Mouse (Mus musculus) heart, embryonic 14.5 days (tissue): ENCODE measurements around the gene Bckdhb. TPM values are rescaled to one million over a fixed set of nuclear protein-coding genes. Genes with fewer than 3 reads are reported as not detected.

Experiments used
- ATAC-seq: fragments of 200-750 bp; cut with Nextera tagmentation; 2 replicates; pipeline ENCODE4 v1.8.0; 2017; ENCODE audit warnings: low read depth, moderate TSS enrichment; ENCODE audit not compliant: insufficient number of reproducible peaks, insufficient read depth, low FRiP score
- H3K27ac ChIP-seq, 2 experiments: fragments of 200-500 bp in 1 of 2; fragments of 300-500 bp in 1 of 2; sonication (generic) in 1 of 2; replicated peaks in 1 of 2; 2 replicates each; pipeline ENCODE4 v1.5.1; 2012 to 2014; ENCODE audit warnings: low read depth in 2 of 2, low read length in 2 of 2, control low read depth in 1 of 2, mild to moderate bottlenecking in 1 of 2, mixed read lengths in 1 of 2; ENCODE audit not compliant: control insufficient read depth in 1 of 2, insufficient read depth in 1 of 2
- H3K27me3 ChIP-seq: fragments of 300-500 bp; sonication (generic); 2 replicates; pipeline ENCODE4 v1.6.1; 2014; ENCODE audit warnings: mild to moderate bottlenecking, low read length, control low read depth; ENCODE audit not compliant: control insufficient read depth, insufficient read depth
- H3K36me3 ChIP-seq: fragments of 300-500 bp; sonication (generic); 2 replicates; pipeline ENCODE4 v1.6.1; 2014; ENCODE audit warnings: mild to moderate bottlenecking, control low read depth, low read length, mixed read lengths; ENCODE audit not compliant: control insufficient read depth, insufficient read depth
- H3K4me1 ChIP-seq, 2 experiments: fragments of 200-500 bp in 1 of 2; fragments of 300-500 bp in 1 of 2; sonication (generic) in 1 of 2; 2 replicates each; pipeline ENCODE4 v1.6.1; 2012 to 2014; ENCODE audit warnings: low read length in 2 of 2, control low read depth in 1 of 2, mixed read lengths in 1 of 2; ENCODE audit not compliant: control insufficient read depth in 2 of 2, insufficient read depth in 2 of 2
- H3K4me2 ChIP-seq: fragments of 300-500 bp; sonication (generic); 2 replicates; pipeline ENCODE4 v1.6.1; 2014; ENCODE audit warnings: mild to moderate bottlenecking, low read length
- H3K4me3 ChIP-seq, 2 experiments: fragments of 200-500 bp in 1 of 2; fragments of 300-500 bp in 1 of 2; sonication (generic) in 1 of 2; 2 replicates each; pipeline ENCODE4 v1.5.1; 2012 to 2014; ENCODE audit warnings: low read length in 2 of 2, mild to moderate bottlenecking in 2 of 2, control low read depth in 1 of 2, low read depth in 1 of 2, moderate library complexity in 1 of 2; ENCODE audit not compliant: control insufficient read depth in 1 of 2, insufficient read depth in 1 of 2
- H3K9ac ChIP-seq: fragments of 300-500 bp; sonication (generic); 2 replicates; pipeline ENCODE4 v1.6.1; 2014; ENCODE audit warnings: mild to moderate bottlenecking, low read length
- H3K9me3 ChIP-seq: fragments of 300-500 bp; sonication (generic); 2 replicates; pipeline ENCODE4 v1.6.1; 2016; ENCODE audit warnings: low read length, control low read depth; ENCODE audit not compliant: control insufficient read depth
- WGBS: fragments of 180-500 bp; shearing (Covaris S2); extraction: QIAGEN DNeasy Blood & Tissue Kit; methylation state at CpG from one replicate; pipeline ENCODE4 v1.1.7; 2014; 5-methylcytosine and 5-hydroxymethylcytosine counted together
- polyA plus RNA-seq: library from polyadenylated mRNA; unstranded; fragments of >200 nt; fragmentation: Nextera tagmentation; extraction: Ambion mirVana; gene quantifications from 2 replicates; pipeline ENCODE4 v1.2.1, GENCODE M21; 2014

The Bckdhb gene
- polyA plus RNA-seq, 1 experiment from 2014 or later, result 56.4 TPM

- no peak overlapping the region for H3K4me3 ChIP-seq
- no peaks in the 10 kb centered on the region for H3K36me3 ChIP-seq
- H3K27me3 ChIP-seq, result no peaks in the 10 kb centered on the region
- 59% methylated on average over 5 of the region's 5 CpGs for WGBS
- no peak overlapping the region for H3K9ac ChIP-seq
- no peak overlapping the region for H3K4me2 ChIP-seq
- no peak overlapping the region for H3K27ac ChIP-seq
- H3K9me3 ChIP-seq, result no peaks in the 10 kb centered on the region
- no peak for ATAC-seq
- H3K4me1 ChIP-seq, result peaks cover 7 to 11% of the 10 kb centered on the region in 2 experiments; a peak in 3 of 4 replicates
Measured at GRCm38 (mm10) chr9:84124996-84125395, 200.1 kb downstream of the Bckdhb start.

- 86% methylated on average over 6 of the region's 6 CpGs for WGBS
- no peak overlapping the region for H3K4me3 ChIP-seq
- H3K9ac ChIP-seq, result no peak overlapping the region
- no peaks in the 10 kb centered on the region for H3K27me3 ChIP-seq
- H3K36me3 ChIP-seq, result no peaks in the 10 kb centered on the region
- H3K9me3 ChIP-seq, result no peaks in the 10 kb centered on the region
- ATAC-seq, result no peak
- H3K27ac ChIP-seq, result no peak overlapping the region
- H3K4me2 ChIP-seq, result no peak overlapping the region
- H3K4me1 ChIP-seq, result peaks cover 0 to 1% of the 10 kb centered on the region in 2 experiments; a peak in 1 of 4 replicates
Measured at GRCm38 (mm10) chr9:84130338-84130737, 205.4 kb downstream of the Bckdhb start.

- no peak overlapping the region for H3K27ac ChIP-seq
- H3K4me3 ChIP-seq, result no peak overlapping the region
- H3K9ac ChIP-seq, result no peak overlapping the region
- ATAC-seq, result no peak
- WGBS, result 77% methylated on average over 12 of the region's 12 CpGs
- no peak overlapping the region for H3K4me2 ChIP-seq
- H3K27me3 ChIP-seq, result no peaks in the 10 kb centered on the region
- no peaks in the 10 kb centered on the region for H3K36me3 ChIP-seq
- no peaks in the 10 kb centered on the region for H3K9me3 ChIP-seq
- H3K4me1 ChIP-seq, result no peaks in the 10 kb centered on the region
Measured at GRCm38 (mm10) chr9:84135062-84135461, 210.1 kb downstream of the Bckdhb start.

GRCm38 (mm10) chr9:84137192-84137591, 212.2 kb downstream of the Bckdhb start:
- no peak overlapping the region for H3K4me2 ChIP-seq
- no peak overlapping the region for H3K27ac ChIP-seq
- H3K9ac ChIP-seq, result no peak overlapping the region
- no peaks in the 10 kb centered on the region for H3K9me3 ChIP-seq
- ATAC-seq, result no peak
- no peak overlapping the region for H3K4me3 ChIP-seq
- no peaks in the 10 kb centered on the region for H3K27me3 ChIP-seq
- 91% methylated on average over 6 of the region's 6 CpGs for WGBS
- no peaks in the 10 kb centered on the region for H3K4me1 ChIP-seq
- H3K36me3 ChIP-seq, result no peaks in the 10 kb centered on the region

- no peaks in the 10 kb centered on the region for H3K27me3 ChIP-seq
- no peak for ATAC-seq
- H3K4me1 ChIP-seq, result no peaks in the 10 kb centered on the region
- no peak overlapping the region for H3K4me2 ChIP-seq
- no peak overlapping the region for H3K9ac ChIP-seq
- H3K9me3 ChIP-seq, result no peaks in the 10 kb centered on the region
- H3K27ac ChIP-seq, result no peak overlapping the region
- no peaks in the 10 kb centered on the region for H3K36me3 ChIP-seq
- 81% methylated on average over 2 of the region's 2 CpGs for WGBS
- H3K4me3 ChIP-seq, result no peak overlapping the region
Measured at GRCm38 (mm10) chr9:84148124-84148523, 223.2 kb downstream of the Bckdhb start.

Other genes with a start within 250 kb of the Bckdhb start
- gene Elovl4, start 118.9 kb upstream of the Bckdhb start, polyA plus RNA-seq, result 1.4 and 3.2 TPM in 2 replicates
- gene Ttk, start 90.5 kb upstream of the Bckdhb start, polyA plus RNA-seq, result 14.9 and 15.7 TPM in 2 replicates